Mouse (Mus musculus) thymus, adult 2 months (tissue): ENCODE data around the gene Mgp.

Experiments used
- CTCF ChIP-seq: fragments of 200-500 bp; IDR thresholded peaks from 2 replicates; pipeline ENCODE4 v1.5.1; 2012; ENCODE audit warnings: mild to moderate bottlenecking, control low read depth, low read length, moderate library complexity, borderline replicate concordance; ENCODE audit not compliant: control insufficient read depth, poor library complexity, insufficient read depth; ENCODE audit errors: extremely low read depth
- POLR2A ChIP-seq: fragments of 200-500 bp; IDR thresholded peaks from 2 replicates; pipeline ENCODE4 v1.6.1; 2012; ENCODE audit warnings: mild to moderate bottlenecking, low read length, control low read depth, moderate library complexity; ENCODE audit not compliant: control insufficient read depth, poor library complexity, insufficient read depth; ENCODE audit errors: extremely low read depth

DNA sequence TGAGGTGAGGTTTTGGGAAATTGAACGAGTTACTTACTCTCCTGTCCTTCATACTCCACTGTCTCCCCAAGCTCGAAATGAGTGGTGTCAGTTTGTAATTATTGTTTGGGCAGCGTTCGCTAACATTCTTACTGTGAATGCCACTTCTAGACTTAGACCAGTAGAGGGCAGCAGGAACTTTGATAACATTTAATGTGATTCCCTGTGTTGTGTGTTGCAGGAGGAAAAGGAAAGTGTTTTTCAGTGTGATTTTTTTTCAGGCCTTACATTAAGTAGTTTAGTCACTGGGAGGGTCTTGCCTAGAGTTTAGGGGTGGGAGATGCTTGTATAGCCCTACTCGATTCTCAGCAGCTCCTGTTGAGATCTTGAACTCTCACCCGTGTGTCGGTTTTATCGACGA lies 14.6 kb downstream of the Mgp start:
- TF ChIP-seq POLR2A (no peak), CTCF (no peak)
